Mouse (Mus musculus) heart, postnatal 0 days (tissue): ENCODE measurements around the gene Gm17079.
"Not testable (repeated sequence)": the region's sequence is repeated elsewhere in the genome, so short reads cannot be mapped to it uniquely, and the experiment has no call there.

ENCODE experiments used
- CTCF ChIP-seq: IDR thresholded peaks from 2 replicates; pipeline ENCODE4 v1.5.1; 2016; ENCODE audit warnings: antibody characterized with exemption, control low read depth, low read depth
- EP300 ChIP-seq: IDR thresholded peaks from 2 replicates; pipeline ENCODE4 v1.6.1; 2016; ENCODE audit warnings: antibody characterized with exemption, low read depth

GRCm38 (mm10) chr14:51695368-51695767 lies at the start of gene Gm17079:
- TF ChIP-seq CTCF, EP300: not testable (repeated sequence)
